Mouse (Mus musculus) heart, postnatal 0 days (tissue): ENCODE results near the gene Thop1. TPM values are rescaled to one million over a fixed set of nuclear protein-coding genes. Genes with fewer than 3 reads are reported as not detected.

Source experiments
- ATAC-seq: fragments of 200-750 bp; cut with Nextera tagmentation; 2 replicates; pipeline ENCODE4 v1.8.0; 2017; ENCODE audit warnings: low read depth, moderate number of reproducible peaks, moderate library complexity; ENCODE audit not compliant: insufficient read depth
- DNase-seq: peaks from one replicate; pipeline ENCODE4 v3.0.0-alpha.2; 2016; ENCODE audit warnings: low spot score
- H3K27ac ChIP-seq: fragments of 300-500 bp; sonication (generic); 2 replicates; pipeline ENCODE4 v1.5.1; 2014; ENCODE audit warnings: low read depth, mild to moderate bottlenecking
- H3K27me3 ChIP-seq: fragments of 300-500 bp; sonication (generic); 2 replicates; pipeline ENCODE4 v1.6.1; 2014; ENCODE audit warnings: low read length, mixed read lengths; ENCODE audit not compliant: control insufficient read depth, insufficient read depth
- H3K36me3 ChIP-seq: fragments of 300-500 bp; sonication (generic); replicated peaks from 2 replicates; pipeline ENCODE4 v1.6.1; 2014; ENCODE audit warnings: low read length, mixed read lengths; ENCODE audit not compliant: control insufficient read depth, insufficient read depth
- H3K4me1 ChIP-seq: fragments of 300-500 bp; sonication (generic); 2 replicates; pipeline ENCODE4 v1.6.1; 2014; ENCODE audit warnings: antibody characterized with exemption; ENCODE audit not compliant: control insufficient read depth, insufficient read depth
- H3K4me2 ChIP-seq: fragments of 300-500 bp; sonication (generic); 2 replicates; pipeline ENCODE4 v1.6.1; 2014; ENCODE audit warnings: low read depth, mild to moderate bottlenecking, low read length, moderate library complexity
- H3K4me3 ChIP-seq: fragments of 300-500 bp; sonication (generic); 2 replicates; pipeline ENCODE4 v1.5.1; 2014; ENCODE audit warnings: low read depth, low read length
- H3K9ac ChIP-seq: fragments of 300-500 bp; sonication (generic); replicated peaks from 2 replicates; pipeline ENCODE4 v1.6.1; 2014; ENCODE audit warnings: low read depth, low read length, mixed read lengths
- H3K9me3 ChIP-seq: fragments of 300-500 bp; sonication (generic); replicated peaks from 2 replicates; pipeline ENCODE4 v1.6.1; 2016; ENCODE audit warnings: low read length; ENCODE audit not compliant: control insufficient read depth
- CTCF ChIP-seq: IDR thresholded peaks from 2 replicates; pipeline ENCODE4 v1.5.1; 2016; ENCODE audit warnings: antibody characterized with exemption, control low read depth, low read depth
- EP300 ChIP-seq: IDR thresholded peaks from 2 replicates; pipeline ENCODE4 v1.6.1; 2016; ENCODE audit warnings: antibody characterized with exemption, low read depth
- WGBS: fragments of 180-500 bp; shearing (Covaris S2); extraction: QIAGEN DNeasy Blood & Tissue Kit; methylation state at CpG from one replicate; pipeline ENCODE4 v1.1.7; 2014; 5-methylcytosine and 5-hydroxymethylcytosine counted together
- microRNA-seq: library from miRNA; unstranded; fragments of <30 nt; microRNA quantifications from one replicate; pipeline ENCODE4, GENCODE M21; 2016
- polyA plus RNA-seq: library from polyadenylated mRNA; unstranded; fragments of >200 nt; fragmentation: Nextera tagmentation; extraction: Ambion mirVana; gene quantifications from 2 replicates; pipeline ENCODE4 v1.2.1, GENCODE M21; 2015
- total RNA-seq: library from RNA; depleted of rRNA; stranded (reverse); fragments of >200 nt; gene quantifications from 2 replicates; pipeline ENCODE4 v1.2.3, GENCODE M21; 2014; ENCODE audit warnings: low replicate concordance; rRNA removed

The Thop1 gene
- total and polyA plus RNA-seq, 2 experiments from 2014 or later = 15.1 to 31.2 TPM

GRCm38 (mm10) chr10:81120650-81121049, 50.8 kb downstream of the Thop1 start:
- DNase-seq = no peak
- WGBS = 78% methylated on average over 7 of the region's 7 CpGs
- ATAC-seq = no peak

GRCm38 (mm10) chr10:81122889-81123288, 53.1 kb downstream of the Thop1 start:
- Histone ChIP-seq H3K36me3 (peaks cover 70% of the 10 kb centered on the region), H3K9ac (no peak overlapping the region), H3K4me1 (no peaks in the 10 kb centered on the region; the same call in 1 of the 2 replicates), H3K4me3 (no peak overlapping the region), H3K4me2 (no peak overlapping the region), H3K27ac (no peak overlapping the region), H3K27me3 (no peaks in the 10 kb centered on the region), H3K9me3 (no peaks in the 10 kb centered on the region)
- no peak for DNase-seq
- ATAC-seq = no peak
- no peak for TF ChIP-seq CTCF
- no peak for TF ChIP-seq EP300
- WGBS = 90% methylated on average over 2 of the region's 2 CpGs

More at GRCm38 (mm10) chr10:81120650-81121049, 50.8 kb downstream of the Thop1 start:
- Histone ChIP-seq H3K4me1 (no peaks in the 10 kb centered on the region), H3K27ac (no peak overlapping the region), H3K9me3 (no peaks in the 10 kb centered on the region), H3K36me3 (peaks cover 81% of the 10 kb centered on the region), H3K9ac (no peak overlapping the region), H3K4me2 (no peak overlapping the region), H3K27me3 (no peaks in the 10 kb centered on the region), H3K4me3 (no peak overlapping the region)
- TF ChIP-seq EP300 (no peak), CTCF (no peak)

- H3K9me3 ChIP-seq = no peaks in the 10 kb centered on the region
- H3K36me3 ChIP-seq = peaks cover 66% of the 10 kb centered on the region
- DNase-seq = no peak
- no peak overlapping the region for H3K4me3 ChIP-seq
- TF ChIP-seq EP300 (no peak), CTCF (no peak)
- no peak overlapping the region for H3K27ac ChIP-seq
- no peak overlapping the region for H3K4me2 ChIP-seq
- 72% methylated on average over 11 of the region's 11 CpGs for WGBS
- no peak for ATAC-seq
- H3K9ac ChIP-seq = no peak overlapping the region
- H3K4me1 ChIP-seq = no peaks in the 10 kb centered on the region; the same call in 1 of the 2 replicates
- no peaks in the 10 kb centered on the region for H3K27me3 ChIP-seq
Measured at GRCm38 (mm10) chr10:81123500-81123899, 53.7 kb downstream of the Thop1 start.

Small RNAs within 50 kb of the gene (microRNA-seq; reads per million reads assigned to microRNA genes)
- gene Mir5615-1 (not detected), gene Mir5615-2 (not detected)

Other genes with a start within 250 kb of the Thop1 start
- 2,373 and 2,460 TPM in 2 replicates for gene Oaz1, start 243.4 kb upstream of the Thop1 start, total RNA-seq
- gene Oaz1, start 243.4 kb upstream of the Thop1 start, polyA plus RNA-seq = 1,975 and 1,990 TPM in 2 replicates
- 0.92 and 4.2 TPM in 2 replicates for gene Lingo3, start 226.0 kb upstream of the Thop1 start, total RNA-seq
- 1.1 and 1.5 TPM in 2 replicates for gene Lingo3, start 226.0 kb upstream of the Thop1 start, polyA plus RNA-seq
- 71.8 and 118 TPM in 2 replicates for gene Lsm7, start 214.8 kb upstream of the Thop1 start, total RNA-seq
- 160 and 162 TPM in 2 replicates for gene Lsm7, start 214.8 kb upstream of the Thop1 start, polyA plus RNA-seq
- 35.7 and 44.4 TPM in 2 replicates for gene Sppl2b, start 214.8 kb upstream of the Thop1 start, total RNA-seq
- gene Sppl2b, start 214.8 kb upstream of the Thop1 start, polyA plus RNA-seq = 23.3 and 24.2 TPM in 2 replicates
- gene Tmprss9, start 198.2 kb upstream of the Thop1 start, total RNA-seq = not detected in 2 replicates
- gene Tmprss9, start 198.2 kb upstream of the Thop1 start, polyA plus RNA-seq = 0.03 TPM in 1 of 2 replicates, not detected in the other
- gene Timm13, start 169.1 kb upstream of the Thop1 start, total RNA-seq = 163 and 256 TPM in 2 replicates
- gene Timm13, start 169.1 kb upstream of the Thop1 start, polyA plus RNA-seq = 355 and 386 TPM in 2 replicates
- gene Lmnb2, start 151.8 kb upstream of the Thop1 start, total RNA-seq = 13.9 and 18.9 TPM in 2 replicates
- 9.1 and 9.7 TPM in 2 replicates for gene Lmnb2, start 151.8 kb upstream of the Thop1 start, polyA plus RNA-seq
- 18.9 and 26.8 TPM in 2 replicates for gene Gadd45b, start 140.0 kb upstream of the Thop1 start, total RNA-seq
- 22.3 and 28.0 TPM in 2 replicates for gene Gadd45b, start 140.0 kb upstream of the Thop1 start, polyA plus RNA-seq
- gene Gng7, start 55.1 kb upstream of the Thop1 start, total RNA-seq = 0.11 and 0.93 TPM in 2 replicates
- 0.64 and 0.85 TPM in 2 replicates for gene Gng7, start 55.1 kb upstream of the Thop1 start, polyA plus RNA-seq
- gene Diras1, start 44.4 kb upstream of the Thop1 start, total RNA-seq = not detected in 2 replicates
- not detected in 2 replicates for gene Diras1, start 44.4 kb upstream of the Thop1 start, polyA plus RNA-seq
- gene Slc39a3, start 32.6 kb upstream of the Thop1 start, total RNA-seq = 18.7 and 29.3 TPM in 2 replicates
- 6.3 and 7.5 TPM in 2 replicates for gene Slc39a3, start 32.6 kb upstream of the Thop1 start, polyA plus RNA-seq
- gene Sgta, start 9.9 kb upstream of the Thop1 start, total RNA-seq = 98.1 and 152 TPM in 2 replicates
- gene Sgta, start 9.9 kb upstream of the Thop1 start, polyA plus RNA-seq = 134 and 137 TPM in 2 replicates
- gene Creb3l3, start 28.8 kb downstream of the Thop1 start, total RNA-seq = 1.3 TPM in 1 of 2 replicates, not detected in the other
- gene Creb3l3, start 28.8 kb downstream of the Thop1 start, polyA plus RNA-seq = 0.55 and 0.93 TPM in 2 replicates
- gene Map2k2, start 35.9 kb downstream of the Thop1 start, total RNA-seq = 177 and 208 TPM in 2 replicates
- gene Map2k2, start 35.9 kb downstream of the Thop1 start, polyA plus RNA-seq = 130 and 133 TPM in 2 replicates
- gene Zbtb7a, start 65.2 kb downstream of the Thop1 start, total RNA-seq = 57.8 and 68.6 TPM in 2 replicates
- 27.8 and 32.3 TPM in 2 replicates for gene Zbtb7a, start 65.2 kb downstream of the Thop1 start, polyA plus RNA-seq
- 14.4 and 19.6 TPM in 2 replicates for gene Pias4, start 97.9 kb downstream of the Thop1 start, total RNA-seq
- gene Pias4, start 97.9 kb downstream of the Thop1 start, polyA plus RNA-seq = 19.8 and 20.7 TPM in 2 replicates
- 1,828 and 2,004 TPM in 2 replicates for gene Eef2, start 106.6 kb downstream of the Thop1 start, total RNA-seq
- gene Eef2, start 106.6 kb downstream of the Thop1 start, polyA plus RNA-seq = 353 and 370 TPM in 2 replicates
- gene Dapk3, start 113.0 kb downstream of the Thop1 start, total RNA-seq = 56.5 and 72.7 TPM in 2 replicates
- 29.0 and 31.7 TPM in 2 replicates for gene Dapk3, start 113.0 kb downstream of the Thop1 start, polyA plus RNA-seq
- gene 4930442H23Rik, start 113.8 kb downstream of the Thop1 start, total RNA-seq = not detected in 2 replicates
- 0.12 TPM in 1 of 2 replicates, not detected in the other for gene 4930442H23Rik, start 113.8 kb downstream of the Thop1 start, polyA plus RNA-seq
- gene Nmrk2, start 132.0 kb downstream of the Thop1 start, total RNA-seq = 30.5 and 35.2 TPM in 2 replicates
- gene Nmrk2, start 132.0 kb downstream of the Thop1 start, polyA plus RNA-seq = 13.0 and 14.2 TPM in 2 replicates
- 0.58 TPM in 1 of 2 replicates, not detected in the other for gene Atcay, start 160.8 kb downstream of the Thop1 start, total RNA-seq
- gene Atcay, start 160.8 kb downstream of the Thop1 start, polyA plus RNA-seq = 0.25 TPM in 2 replicates
- gene Zfr2, start 163.1 kb downstream of the Thop1 start, total RNA-seq = 7.0 and 10.2 TPM in 2 replicates
- gene Zfr2, start 163.1 kb downstream of the Thop1 start, polyA plus RNA-seq = 2.2 and 2.6 TPM in 2 replicates
- gene Matk, start 182.9 kb downstream of the Thop1 start, total RNA-seq = 0.31 and 0.66 TPM in 2 replicates
- gene Matk, start 182.9 kb downstream of the Thop1 start, polyA plus RNA-seq = 0.42 and 0.51 TPM in 2 replicates
- 272 and 288 TPM in 2 replicates for gene Mrpl54, start 196.9 kb downstream of the Thop1 start, total RNA-seq
- 264 and 272 TPM in 2 replicates for gene Mrpl54, start 196.9 kb downstream of the Thop1 start, polyA plus RNA-seq
- gene Apba3, start 196.9 kb downstream of the Thop1 start, total RNA-seq = 84.8 and 114 TPM in 2 replicates
- gene Apba3, start 196.9 kb downstream of the Thop1 start, polyA plus RNA-seq = 45.2 and 46.1 TPM in 2 replicates
- 0.12 and 2.3 TPM in 2 replicates for gene Tjp3, start 221.5 kb downstream of the Thop1 start, total RNA-seq
- 0.51 and 0.62 TPM in 2 replicates for gene Tjp3, start 221.5 kb downstream of the Thop1 start, polyA plus RNA-seq
- 38.5 and 44.3 TPM in 2 replicates for gene Pip5k1c, start 222.9 kb downstream of the Thop1 start, total RNA-seq
- 20.9 and 21.4 TPM in 2 replicates for gene Pip5k1c, start 222.9 kb downstream of the Thop1 start, polyA plus RNA-seq